Mouse (Mus musculus) bone marrow, adult 2 months (tissue): Measurements from ENCODE around the gene Hoxa4.

ENCODE experiments used
- CTCF ChIP-seq: fragments of 200-500 bp; IDR thresholded peaks from 2 replicates; pipeline ENCODE4 v1.5.1; 2011; ENCODE audit warnings: low read length, control low read depth; ENCODE audit not compliant: control insufficient read depth, insufficient read depth
- POLR2A ChIP-seq: fragments of 200-500 bp; IDR thresholded peaks from 2 replicates; pipeline ENCODE4 v1.6.1; 2011; ENCODE audit warnings: low read depth, mild to moderate bottlenecking, control low read depth, low read length, borderline replicate concordance; ENCODE audit not compliant: control insufficient read depth

- no peak for TF ChIP-seq CTCF
- no peak for TF ChIP-seq POLR2A
Measured at GRCm38 (mm10) chr6:52183311-52184080, 8.1 kb downstream of the Hoxa4 start.
